Mouse (Mus musculus): ENCODE results near the gene Ky. TPM values are rescaled to one million over a fixed set of nuclear protein-coding genes. Genes with fewer than 3 reads are reported as not detected.

Gene Ky
- polyA plus RNA-seq (2016; fragmentation: Nextera tagmentation; extraction: Ambion mirVana), result 0.10 and 0.14 TPM in 2 replicates

- Histone ChIP-seq H3K27ac (peak within 1 kb of the TSS; percentile 71; the same call in 1 of the 2 replicates), H3K27me3 (ENCODE audit: poor library complexity, severe bottlenecking) (peaks cover 66% of the 10 kb centered on the region), H3K4me1 (peaks cover 11% of the 10 kb centered on the region), H3K4me3 (peak within 1 kb of the TSS; percentile 62), H3K36me3 (replicated peaks) (no peaks in the 10 kb centered on the region), H3K9me3 (no peaks in the 10 kb centered on the region)
- under 1% methylated on average over 63 of the region's 63 CpGs for WGBS
- DNase-seq (ENCODE audit: extremely low spot score, low spot score), result peak; percentile 39
Measured at GRCm38 (mm10) chr9:102505700-102506585, at the start of gene Ky. TSS of gene Ky (plus strand) at chr9:102505750.

- Histone ChIP-seq H3K27ac (no peak overlapping the region), H3K27me3 (ENCODE audit: poor library complexity, severe bottlenecking) (no peaks in the 10 kb centered on the region), H3K4me3 (no peak overlapping the region), H3K4me1 (no peaks in the 10 kb centered on the region), H3K36me3 (replicated peaks) (no peaks in the 10 kb centered on the region), H3K9me3 (no peaks in the 10 kb centered on the region)
- WGBS, result 94% methylated on average over 10 of the region's 10 CpGs
- no peak for DNase-seq (ENCODE audit: extremely low spot score, low spot score)
Measured at GRCm38 (mm10) chr9:102462251-102462650, 43.3 kb upstream of the Ky start.

DNA sequence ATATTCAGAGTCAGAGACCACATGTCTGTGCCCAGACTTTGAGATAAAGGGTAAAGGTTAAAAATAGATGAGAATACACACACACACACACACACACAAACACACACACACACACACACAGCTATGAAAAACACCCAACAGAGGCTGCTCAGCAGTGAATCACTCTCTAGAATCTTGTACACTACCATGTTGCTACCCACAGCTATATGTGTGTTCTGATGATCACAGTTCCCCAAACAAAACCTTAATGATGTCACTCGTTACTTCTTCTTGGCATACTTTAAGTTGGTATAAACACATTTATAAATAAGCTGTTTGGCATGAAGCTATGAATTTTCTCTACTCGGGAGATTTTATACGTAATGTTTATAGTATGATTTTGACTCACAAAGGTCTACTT, 40.5 kb upstream of the Ky start:
- Histone ChIP-seq H3K4me1 (no peaks in the 10 kb centered on the region), H3K36me3 (replicated peaks) (no peaks in the 10 kb centered on the region), H3K4me3 (no peak overlapping the region), H3K27ac (no peak overlapping the region), H3K9me3 (no peaks in the 10 kb centered on the region), H3K27me3 (ENCODE audit: poor library complexity, severe bottlenecking) (no peaks in the 10 kb centered on the region)
- no peak for DNase-seq (ENCODE audit: extremely low spot score, low spot score)
- WGBS, result 87% methylated on average over 3 of the region's 3 CpGs

DNA sequence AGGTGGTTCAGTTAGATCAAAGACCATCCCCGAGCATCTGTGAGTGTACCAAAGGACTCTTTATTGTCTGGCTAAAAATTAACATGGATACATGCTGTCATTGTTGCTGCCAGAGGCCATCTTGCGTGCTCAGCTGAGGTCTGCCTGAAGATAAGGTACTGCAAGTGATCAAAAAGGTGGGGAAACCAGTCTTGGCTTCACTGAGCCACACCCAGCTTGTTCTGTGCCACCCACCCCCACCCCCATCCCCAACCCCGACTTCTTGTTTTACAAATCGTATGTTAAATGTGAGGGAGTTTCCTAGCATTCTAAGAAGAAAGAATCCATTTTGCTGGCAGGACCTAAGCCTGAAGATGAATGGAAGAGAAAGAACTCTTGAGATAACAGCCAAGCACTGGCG, 39.8 kb upstream of the Ky start:
- Histone ChIP-seq H3K27me3 (ENCODE audit: poor library complexity, severe bottlenecking) (no peaks in the 10 kb centered on the region), H3K4me3 (no peak overlapping the region), H3K4me1 (no peaks in the 10 kb centered on the region), H3K27ac (no peak overlapping the region), H3K36me3 (replicated peaks) (no peaks in the 10 kb centered on the region), H3K9me3 (no peaks in the 10 kb centered on the region)
- DNase-seq (ENCODE audit: extremely low spot score, low spot score), result no peak
- 86% methylated on average over 5 of the region's 5 CpGs for WGBS

GRCm38 (mm10) chr9:102470076-102470819, 35.3 kb upstream of the Ky start:
- no peaks in the 10 kb centered on the region for H3K36me3 ChIP-seq (replicated peaks)
- WGBS, result 96% methylated on average over 2 of the region's 2 CpGs
- DNase-seq (ENCODE audit: extremely low spot score, low spot score), result no peak
- no peak overlapping the region for H3K4me3 ChIP-seq
- no peak overlapping the region for H3K27ac ChIP-seq
- no peaks in the 10 kb centered on the region for H3K9me3 ChIP-seq
- H3K4me1 ChIP-seq, result no peaks in the 10 kb centered on the region
- H3K27me3 ChIP-seq (ENCODE audit: poor library complexity, severe bottlenecking), result no peaks in the 10 kb centered on the region

GRCm38 (mm10) chr9:102477767-102478450, 27.6 kb upstream of the Ky start:
- Histone ChIP-seq H3K27me3 (ENCODE audit: poor library complexity, severe bottlenecking) (no peaks in the 10 kb centered on the region), H3K27ac (no peak overlapping the region), H3K4me1 (no peaks in the 10 kb centered on the region), H3K9me3 (no peaks in the 10 kb centered on the region), H3K4me3 (no peak overlapping the region), H3K36me3 (replicated peaks) (no peaks in the 10 kb centered on the region)
- no peak for DNase-seq (ENCODE audit: extremely low spot score, low spot score)
- 92% methylated on average over 6 of the region's 6 CpGs for WGBS

- Histone ChIP-seq H3K36me3 (replicated peaks) (no peaks in the 10 kb centered on the region), H3K9me3 (no peaks in the 10 kb centered on the region), H3K27ac (no peak overlapping the region), H3K4me1 (no peaks in the 10 kb centered on the region), H3K27me3 (ENCODE audit: poor library complexity, severe bottlenecking) (no peaks in the 10 kb centered on the region), H3K4me3 (no peak overlapping the region)
- no peak for DNase-seq (ENCODE audit: extremely low spot score, low spot score)
- 91% methylated on average over 3 of the region's 3 CpGs for WGBS
Measured at GRCm38 (mm10) chr9:102478451-102478835, 27.1 kb upstream of the Ky start.

DNA sequence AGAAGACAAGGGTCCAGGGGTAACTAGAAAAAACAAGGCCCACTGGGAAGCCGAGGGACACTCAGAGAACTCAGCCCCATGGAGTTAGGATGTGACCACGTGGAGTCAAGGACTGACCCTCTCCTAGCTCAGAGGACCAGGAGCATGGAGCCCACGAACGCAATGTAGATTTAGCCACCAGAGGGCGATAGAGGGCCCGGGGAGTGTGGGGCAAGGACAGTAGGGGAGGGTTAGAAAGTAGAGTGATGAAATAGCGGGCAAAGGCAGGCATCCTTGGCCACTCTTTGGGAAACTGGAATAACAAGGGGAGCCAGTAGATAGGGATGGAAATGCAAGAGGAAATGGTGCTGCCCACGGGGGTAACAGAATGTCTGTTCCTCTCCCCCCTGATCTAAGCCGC, 26.5 kb upstream of the Ky start:
- H3K27me3 ChIP-seq (ENCODE audit: poor library complexity, severe bottlenecking), result no peaks in the 10 kb centered on the region
- H3K36me3 ChIP-seq (replicated peaks), result no peaks in the 10 kb centered on the region
- no peaks in the 10 kb centered on the region for H3K4me1 ChIP-seq
- no peaks in the 10 kb centered on the region for H3K9me3 ChIP-seq
- no peak for DNase-seq (ENCODE audit: extremely low spot score, low spot score)
- H3K4me3 ChIP-seq, result no peak overlapping the region
- no peak overlapping the region for H3K27ac ChIP-seq
- WGBS, result 56% methylated on average over 9 of the region's 9 CpGs

GRCm38 (mm10) chr9:102492031-102492795, 13.3 kb upstream of the Ky start:
- H3K9me3 ChIP-seq, result no peaks in the 10 kb centered on the region; the same call in 1 of the 2 replicates
- H3K27ac ChIP-seq, result no peak overlapping the region
- H3K27me3 ChIP-seq (ENCODE audit: poor library complexity, severe bottlenecking), result peaks cover 7% of the 10 kb centered on the region; the same call in 1 of the 2 replicates
- no peak overlapping the region for H3K4me3 ChIP-seq
- no peaks in the 10 kb centered on the region for H3K36me3 ChIP-seq (replicated peaks)
- peaks cover 11% of the 10 kb centered on the region; the same call in 1 of the 2 replicates for H3K4me1 ChIP-seq
- WGBS, result 45% methylated on average over 12 of the region's 12 CpGs
- no peak for DNase-seq (ENCODE audit: extremely low spot score, low spot score)

- H3K27ac ChIP-seq, result peak overlapping the region; percentile 16
- H3K36me3 ChIP-seq (replicated peaks), result no peaks in the 10 kb centered on the region
- no peak overlapping the region for H3K4me3 ChIP-seq
- H3K27me3 ChIP-seq (ENCODE audit: poor library complexity, severe bottlenecking), result peaks cover 7% of the 10 kb centered on the region; the same call in 1 of the 2 replicates
- DNase-seq (ENCODE audit: extremely low spot score, low spot score), result no peak
- 60% methylated on average over 4 of the region's 4 CpGs for WGBS
- H3K4me1 ChIP-seq, result peaks cover 11% of the 10 kb centered on the region; the same call in 1 of the 2 replicates
- no peaks in the 10 kb centered on the region; the same call in 1 of the 2 replicates for H3K9me3 ChIP-seq
Measured at GRCm38 (mm10) chr9:102493044-102493443, 12.5 kb upstream of the Ky start.

DNA sequence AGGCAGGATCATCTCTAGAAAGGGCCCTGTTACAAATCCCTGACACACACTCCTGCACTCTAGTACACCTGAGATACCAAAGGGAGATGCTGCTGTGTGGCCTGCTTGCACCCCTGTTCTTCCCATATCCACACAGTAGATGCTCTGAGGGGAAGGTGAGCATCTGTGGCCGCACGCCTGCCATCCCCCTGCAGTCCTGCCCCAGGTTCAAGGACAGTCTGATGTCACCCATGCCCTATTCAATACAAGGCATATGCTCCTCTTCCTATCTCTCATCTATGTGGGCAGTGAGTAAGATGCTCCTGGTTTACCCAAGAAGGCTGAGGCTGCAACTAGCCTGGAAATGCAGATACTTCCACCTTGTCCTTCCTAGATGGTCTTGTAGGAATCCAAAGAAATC, 11.6 kb upstream of the Ky start:
- Histone ChIP-seq H3K4me1 (peaks cover 11% of the 10 kb centered on the region; the same call in 1 of the 2 replicates), H3K9me3 (no peaks in the 10 kb centered on the region), H3K4me3 (no peak overlapping the region), H3K27ac (no peak overlapping the region), H3K27me3 (ENCODE audit: poor library complexity, severe bottlenecking) (peaks cover 7% of the 10 kb centered on the region; the same call in 1 of the 2 replicates), H3K36me3 (replicated peaks) (no peaks in the 10 kb centered on the region)
- 93% methylated on average over 2 of the region's 2 CpGs for WGBS
- DNase-seq (ENCODE audit: extremely low spot score, low spot score), result no peak

DNA sequence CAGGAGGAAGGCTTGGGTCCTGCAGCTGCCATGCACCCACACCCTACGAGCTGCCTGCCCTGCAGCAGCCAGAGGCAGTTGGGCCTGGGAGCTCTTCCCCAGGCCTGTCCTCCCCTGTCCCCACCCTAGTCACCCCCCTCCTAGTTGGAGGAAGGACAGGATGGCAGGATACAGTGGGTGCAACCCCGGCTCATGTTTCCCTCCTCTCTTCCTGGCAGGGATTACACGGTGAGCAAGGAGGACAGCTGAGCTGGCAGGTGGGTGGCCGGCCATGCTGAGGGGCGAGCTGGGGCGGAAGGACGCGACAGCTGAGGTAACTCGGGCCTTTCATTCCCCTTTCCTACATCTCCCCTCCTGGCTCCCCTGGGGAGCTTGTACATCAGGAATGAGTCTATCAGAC, 11.1 kb upstream of the Ky start:
- DNase-seq (ENCODE audit: extremely low spot score, low spot score), result no peak
- Histone ChIP-seq H3K9me3 (no peaks in the 10 kb centered on the region), H3K27ac (no peak overlapping the region), H3K27me3 (ENCODE audit: poor library complexity, severe bottlenecking) (peaks cover 7% of the 10 kb centered on the region; the same call in 1 of the 2 replicates), H3K4me1 (peaks cover 11% of the 10 kb centered on the region; the same call in 1 of the 2 replicates), H3K36me3 (replicated peaks) (no peaks in the 10 kb centered on the region), H3K4me3 (no peak overlapping the region)
- 82% methylated on average over 9 of the region's 9 CpGs for WGBS

Measured in forebrain, embryonic 10.5 days (tissue).